Mouse (Mus musculus): ENCODE data around the gene Itm2c. TPM values are rescaled to one million over a fixed set of nuclear protein-coding genes. Genes with fewer than 3 reads are reported as not detected.

The Itm2c gene
- polyA plus RNA-seq, 1 experiment from 2014 or later: 107 TPM

GRCm38 (mm10) chr1:85899388-85899761 is 5.3 kb downstream of the Itm2c start:
- peaks cover 49% of the 10 kb centered on the region for H3K4me1 ChIP-seq (ENCODE audit: insufficient read depth)
- no peak overlapping the region for H3K27ac ChIP-seq (ENCODE audit: low read depth)
- H3K36me3 ChIP-seq (ENCODE audit: insufficient read depth): peaks cover 14% of the 10 kb centered on the region
- H3K27me3 ChIP-seq (ENCODE audit: insufficient read depth, low read length): no peaks in the 10 kb centered on the region
- H3K9me3 ChIP-seq (ENCODE audit: low read depth, low read length): no peaks in the 10 kb centered on the region
- TF ChIP-seq CTCF (IDR thresholded peaks at IDR 0.05; ENCODE audit: low read depth): no peak
- DNase-seq (no peak), ATAC-seq (ENCODE audit: insufficient read depth) (no peak)
- H3K9ac ChIP-seq: no peak overlapping the region
- no peak overlapping the region for H3K4me3 ChIP-seq (ENCODE audit: low read depth, low read length)
- no peak overlapping the region for H3K4me2 ChIP-seq

GRCm38 (mm10) chr1:85900521-85901333 is 6.6 kb downstream of the Itm2c start:
- Histone ChIP-seq H3K4me1 (ENCODE audit: insufficient read depth) (peaks cover 47% of the 10 kb centered on the region), H3K4me3 (ENCODE audit: low read depth, low read length) (no peak overlapping the region), H3K27me3 (ENCODE audit: insufficient read depth, low read length) (no peaks in the 10 kb centered on the region), H3K9ac (no peak overlapping the region), H3K36me3 (ENCODE audit: insufficient read depth) (peaks cover 27% of the 10 kb centered on the region), H3K27ac (ENCODE audit: low read depth) (no peak overlapping the region; the same call in 1 of the 2 replicates), H3K9me3 (ENCODE audit: low read depth, low read length) (no peaks in the 10 kb centered on the region), H3K4me2 (no peak overlapping the region)
- TF ChIP-seq CTCF (IDR thresholded peaks at IDR 0.05; ENCODE audit: low read depth): no peak
- DNase-seq: no peak
- WGBS: 56% methylated on average over 7 of the region's 7 CpGs
- ATAC-seq (ENCODE audit: insufficient read depth): no peak

DNA sequence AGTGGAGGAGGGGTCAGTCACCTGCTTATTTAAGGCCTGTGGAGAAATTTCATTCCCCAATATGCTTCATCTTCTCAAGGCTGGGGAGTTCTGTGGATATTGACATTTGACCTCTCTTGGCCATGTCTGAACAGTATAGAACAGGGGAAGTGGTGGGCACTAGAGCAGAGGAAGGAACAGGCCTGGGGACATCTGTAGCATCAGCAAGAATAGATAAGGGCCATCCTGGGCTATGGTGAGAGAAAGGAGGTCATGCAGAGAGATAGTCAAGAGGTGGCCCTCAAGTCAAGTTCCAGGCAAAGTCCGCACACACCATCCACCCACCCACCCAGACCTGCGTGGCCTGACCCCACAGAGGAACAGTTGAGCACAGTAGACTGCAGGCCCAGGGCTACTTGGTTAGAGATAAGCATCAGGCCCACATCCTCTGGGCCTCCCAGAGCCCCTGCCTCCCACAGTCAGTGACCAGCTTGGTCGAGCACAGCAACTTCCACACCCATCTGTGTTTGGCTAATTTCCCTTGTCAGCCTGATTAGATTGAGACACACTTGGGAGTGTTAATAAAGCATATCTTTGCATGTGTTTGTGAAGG is 7.5 kb downstream of the Itm2c start:
- no peak for DNase-seq
- no peak for TF ChIP-seq CTCF (IDR thresholded peaks at IDR 0.05; ENCODE audit: low read depth)

DNA sequence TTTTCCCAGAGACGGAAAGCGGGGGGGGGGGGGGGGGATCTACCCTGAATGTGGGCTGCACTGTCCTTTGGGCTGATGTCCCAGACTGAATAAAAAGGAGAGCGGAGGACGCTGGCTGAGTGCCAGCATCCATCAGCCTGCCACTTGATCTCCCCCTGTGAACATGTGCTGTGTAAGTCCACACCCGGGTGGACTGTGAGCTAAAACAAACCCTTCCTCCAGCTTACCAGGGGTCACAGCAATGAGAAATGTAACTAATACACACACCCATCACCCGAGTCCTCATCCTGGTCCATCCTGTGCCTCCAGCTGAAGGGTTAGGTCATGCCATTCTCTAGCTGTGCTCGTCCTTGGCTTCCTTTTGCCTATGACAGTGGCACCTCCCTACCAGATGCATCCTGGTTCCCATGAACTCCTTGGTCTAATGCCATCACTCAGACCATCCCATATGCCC is 8.1 kb downstream of the Itm2c start:
- Histone ChIP-seq H3K9me3 (ENCODE audit: low read depth, low read length) (no peaks in the 10 kb centered on the region), H3K4me1 (ENCODE audit: insufficient read depth) (peaks cover 34% of the 10 kb centered on the region), H3K4me2 (no peak overlapping the region), H3K27me3 (ENCODE audit: insufficient read depth, low read length) (no peaks in the 10 kb centered on the region), H3K9ac (no peak overlapping the region), H3K36me3 (ENCODE audit: insufficient read depth) (peaks cover 41% of the 10 kb centered on the region), H3K4me3 (ENCODE audit: low read depth, low read length) (no peak overlapping the region), H3K27ac (ENCODE audit: low read depth) (0 out of 2 replicates have a peak overlapping the region, but pooled peaks have one; percentile 67)
- 8% methylated on average over 7 of the region's 7 CpGs for WGBS
- DNase-seq (peak; percentile 86), ATAC-seq (ENCODE audit: insufficient read depth) (peak; percentile 78)
- TF ChIP-seq CTCF (IDR thresholded peaks at IDR 0.05; ENCODE audit: low read depth): no peak

More for the DNA sequence above, 7.5 kb downstream of the Itm2c start:
- peak; percentile 54 for ATAC-seq (ENCODE audit: insufficient read depth)
- peak overlapping the region; percentile 67; the same call in 1 of the 2 replicates for H3K27ac ChIP-seq (ENCODE audit: low read depth)
- H3K9ac ChIP-seq: no peak overlapping the region
- H3K9me3 ChIP-seq (ENCODE audit: low read depth, low read length): no peaks in the 10 kb centered on the region
- H3K4me3 ChIP-seq (ENCODE audit: low read depth, low read length): no peak overlapping the region
- peaks cover 38% of the 10 kb centered on the region for H3K4me1 ChIP-seq (ENCODE audit: insufficient read depth)
- peaks cover 35% of the 10 kb centered on the region for H3K36me3 ChIP-seq (ENCODE audit: insufficient read depth)
- WGBS: 46% methylated on average over 3 of the region's 3 CpGs
- no peaks in the 10 kb centered on the region for H3K27me3 ChIP-seq (ENCODE audit: insufficient read depth, low read length)
- H3K4me2 ChIP-seq: no peak overlapping the region

DNA sequence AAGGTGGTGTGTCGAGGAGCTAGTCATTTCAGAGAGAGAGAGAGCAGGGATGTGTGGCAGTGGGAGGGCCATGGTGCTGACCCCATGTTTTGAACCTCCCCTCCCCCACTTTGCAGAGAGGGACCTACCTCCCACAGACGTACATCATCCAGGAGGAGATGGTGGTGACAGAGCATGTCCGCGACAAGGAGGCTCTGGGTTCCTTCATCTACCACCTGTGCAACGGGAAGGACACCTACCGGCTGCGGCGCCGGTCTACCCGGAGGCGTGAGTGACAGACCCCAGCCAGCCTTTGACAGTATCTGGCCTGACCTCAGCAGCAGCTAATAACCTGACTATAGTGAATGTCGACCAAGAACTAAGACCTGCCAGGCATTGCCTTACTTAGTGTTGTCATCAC is 12.8 kb downstream of the Itm2c start:
- peaks cover 53% of the 10 kb centered on the region for H3K36me3 ChIP-seq (ENCODE audit: insufficient read depth)
- H3K9me3 ChIP-seq (ENCODE audit: low read depth, low read length): no peaks in the 10 kb centered on the region
- ATAC-seq (ENCODE audit: insufficient read depth): no peak
- H3K27ac ChIP-seq (ENCODE audit: low read depth): no peak overlapping the region
- TF ChIP-seq CTCF (IDR thresholded peaks at IDR 0.05; ENCODE audit: low read depth): no peak
- no peaks in the 10 kb centered on the region for H3K27me3 ChIP-seq (ENCODE audit: insufficient read depth, low read length)
- 64% methylated on average over 12 of the region's 12 CpGs for WGBS
- no peak overlapping the region for H3K4me3 ChIP-seq (ENCODE audit: low read depth, low read length)
- DNase-seq: no peak
- H3K9ac ChIP-seq: no peak overlapping the region
- no peak overlapping the region for H3K4me2 ChIP-seq
- peaks cover 10% of the 10 kb centered on the region for H3K4me1 ChIP-seq (ENCODE audit: insufficient read depth)

- H3K4me3 ChIP-seq (ENCODE audit: low read depth, low read length): no peak overlapping the region
- WGBS: 17% methylated on average over 13 of the region's 13 CpGs
- H3K4me1 ChIP-seq (ENCODE audit: insufficient read depth): peaks cover 7% of the 10 kb centered on the region
- TF ChIP-seq CTCF (IDR thresholded peaks at IDR 0.05; ENCODE audit: low read depth): no peak
- H3K27ac ChIP-seq (ENCODE audit: low read depth): peak overlapping the region; percentile 56; the same call in 1 of the 2 replicates
- H3K9ac ChIP-seq: no peak overlapping the region
- H3K4me2 ChIP-seq: no peak overlapping the region
- H3K9me3 ChIP-seq (ENCODE audit: low read depth, low read length): no peaks in the 10 kb centered on the region
- H3K27me3 ChIP-seq (ENCODE audit: insufficient read depth, low read length): no peaks in the 10 kb centered on the region
- peak; percentile 69 for DNase-seq
- peaks cover 41% of the 10 kb centered on the region for H3K36me3 ChIP-seq (ENCODE audit: insufficient read depth)
- ATAC-seq (ENCODE audit: insufficient read depth): peak; percentile 76
Observed at GRCm38 (mm10) chr1:85908754-85909590, 14.9 kb downstream of the Itm2c start.
